Mouse (Mus musculus): ENCODE results near the gene L3mbtl2.
A peak's percentile ranks its signal among the peaks of the same experiment; 100 is the strongest.
"Not testable (repeated sequence)": the region's sequence is repeated elsewhere in the genome, so short reads cannot be mapped to it uniquely, and the experiment has no call there.

The L3mbtl2 gene

GRCm38 (mm10) chr15:81663697-81664561 is at the start of gene L3mbtl2:
Gene L3mbtl2 (plus strand): TSS chr15:81663889.
- DNase-seq (ENCODE audit: low spot score) = peak; percentile 94

DNA sequence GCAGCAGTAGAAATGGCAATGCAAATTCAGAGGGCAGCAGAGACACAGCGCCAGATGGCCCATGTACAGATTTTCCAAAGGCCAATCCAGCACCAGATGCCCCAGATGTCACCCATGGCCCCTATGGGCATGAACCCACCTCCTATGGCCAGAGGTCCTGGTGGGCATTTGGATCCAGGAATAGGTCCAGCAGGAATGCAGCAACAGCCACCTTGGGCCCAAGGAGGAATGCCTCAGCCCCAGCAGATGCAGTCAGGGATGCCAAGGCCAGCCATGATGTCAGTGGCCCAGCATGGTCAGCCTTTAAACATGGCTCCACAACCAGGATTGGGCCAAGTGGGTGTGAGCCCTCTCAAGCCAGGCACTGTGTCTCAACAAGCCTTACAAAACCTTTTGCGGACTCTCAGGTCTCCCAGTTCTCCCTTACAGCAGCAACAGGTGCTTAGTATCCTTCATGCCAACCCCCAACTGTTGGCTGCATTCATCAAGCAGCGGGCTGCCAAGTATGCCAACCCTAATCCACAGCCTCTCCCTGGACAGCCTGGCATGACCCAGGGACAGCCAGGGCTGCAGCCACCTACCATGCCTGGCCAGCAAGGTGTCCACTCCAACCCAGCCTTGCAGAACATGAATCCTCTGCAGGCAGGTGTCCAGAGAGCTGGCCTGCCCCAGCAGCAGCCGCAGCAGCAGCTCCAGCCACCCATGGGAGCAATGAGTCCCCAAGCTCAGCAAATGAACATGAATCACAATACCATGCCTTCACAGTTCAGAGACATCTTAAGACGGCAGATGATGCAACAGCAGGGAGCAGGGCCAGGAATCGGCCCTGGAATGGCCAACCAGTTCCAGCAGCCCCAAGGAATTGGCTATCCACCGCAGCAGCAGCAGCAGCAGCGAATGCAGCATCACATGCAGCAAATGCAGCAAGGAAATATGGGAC is 13.9 kb upstream of the L3mbtl2 start:
- no peak for DNase-seq (ENCODE audit: low spot score)

- peak; percentile 41 for DNase-seq (ENCODE audit: low spot score)
Observed at GRCm38 (mm10) chr15:81650636-81651035, 13.1 kb upstream of the L3mbtl2 start.

DNA sequence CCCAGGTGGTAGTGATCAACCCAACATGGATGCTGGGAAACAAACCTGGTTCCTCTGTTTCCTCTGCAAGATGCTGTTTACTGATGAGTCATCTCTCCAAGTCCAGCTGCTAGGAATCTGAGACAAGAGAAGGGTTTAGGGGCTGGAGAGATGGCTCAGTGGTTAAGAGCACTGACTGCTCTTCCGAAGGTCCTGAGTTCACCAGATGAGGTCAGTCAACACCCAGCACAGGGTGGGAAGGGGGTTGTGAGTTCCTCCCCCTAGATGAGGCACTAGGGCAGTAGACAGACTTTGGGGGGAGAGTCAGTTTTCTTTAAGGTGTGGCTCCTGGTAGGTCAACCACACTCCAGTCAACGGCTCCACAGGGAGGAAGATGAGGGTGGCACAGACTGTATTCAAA is 2.0 kb upstream of the L3mbtl2 start:
- no peak for DNase-seq (ENCODE audit: low spot score)

DNA sequence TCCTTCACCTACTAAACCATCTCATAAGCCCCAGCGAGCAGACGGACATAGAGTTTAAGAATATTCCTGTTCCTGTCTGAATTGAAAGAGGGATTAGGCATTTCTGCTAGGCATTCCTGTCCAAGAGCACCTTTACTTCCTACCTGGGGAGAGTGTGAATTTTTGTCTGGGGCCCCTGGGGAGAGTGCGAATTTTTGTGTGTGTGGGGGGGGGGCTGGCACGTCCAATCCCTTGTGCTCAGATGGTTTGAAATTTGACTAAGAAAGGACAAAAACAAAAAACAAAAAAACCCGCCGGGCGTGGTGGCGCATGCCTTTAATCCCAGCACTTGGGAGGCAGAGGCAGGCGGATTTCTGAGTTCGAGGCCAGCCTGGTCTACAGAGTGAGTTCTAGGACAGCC is 408 bp upstream of the L3mbtl2 start:
- DNase-seq (ENCODE audit: low spot score) = no peak

DNA sequence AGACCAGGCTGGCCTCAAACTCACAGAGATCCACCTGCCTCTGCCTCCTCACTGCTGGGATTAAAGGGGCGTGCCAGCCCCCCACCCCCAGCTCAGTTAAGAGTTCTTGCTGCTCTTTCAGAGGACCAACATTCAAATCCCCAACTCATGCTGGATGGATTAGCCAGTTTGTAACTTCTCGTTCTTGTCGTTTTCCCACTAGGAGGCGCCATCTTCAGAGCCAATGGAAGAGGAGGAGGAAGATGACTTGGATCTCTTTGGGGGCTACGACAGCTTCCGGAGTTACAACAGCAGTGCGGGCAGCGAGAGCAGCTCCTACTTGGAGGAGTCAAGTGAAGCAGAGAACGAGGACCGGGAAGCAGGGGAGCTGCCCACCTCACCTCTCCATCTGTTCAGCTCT is 3.3 kb downstream of the L3mbtl2 start:
- no peak for DNase-seq (ENCODE audit: low spot score)

DNA sequence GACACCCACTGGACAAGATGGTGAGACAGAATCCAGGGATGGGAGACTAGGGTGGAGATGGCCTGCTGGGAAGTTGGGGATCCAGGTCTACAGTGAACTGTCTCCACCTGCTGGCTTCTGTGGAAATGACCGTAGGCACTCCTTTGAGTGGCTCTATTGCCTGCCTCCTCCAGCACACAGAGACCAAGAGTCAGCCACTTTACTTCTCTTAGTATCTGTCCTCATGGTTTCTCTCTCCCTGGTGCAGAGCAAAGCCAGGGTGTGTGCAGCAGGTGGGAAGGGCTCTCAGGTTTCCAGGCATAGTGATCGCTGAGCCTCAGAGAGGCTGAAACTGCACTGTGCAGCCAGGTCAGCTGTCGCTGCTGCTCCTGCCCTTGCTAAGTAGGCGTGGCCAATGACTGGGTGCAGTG is 6.5 kb downstream of the L3mbtl2 start:
- peak; percentile 68 for DNase-seq (ENCODE audit: low spot score)

GRCm38 (mm10) chr15:81676637-81677036 is 12.9 kb downstream of the L3mbtl2 start:
- no peak for DNase-seq (ENCODE audit: low spot score)

- no peak for DNase-seq (ENCODE audit: low spot score)
Observed at GRCm38 (mm10) chr15:81680301-81680805, 16.7 kb downstream of the L3mbtl2 start.

DNA sequence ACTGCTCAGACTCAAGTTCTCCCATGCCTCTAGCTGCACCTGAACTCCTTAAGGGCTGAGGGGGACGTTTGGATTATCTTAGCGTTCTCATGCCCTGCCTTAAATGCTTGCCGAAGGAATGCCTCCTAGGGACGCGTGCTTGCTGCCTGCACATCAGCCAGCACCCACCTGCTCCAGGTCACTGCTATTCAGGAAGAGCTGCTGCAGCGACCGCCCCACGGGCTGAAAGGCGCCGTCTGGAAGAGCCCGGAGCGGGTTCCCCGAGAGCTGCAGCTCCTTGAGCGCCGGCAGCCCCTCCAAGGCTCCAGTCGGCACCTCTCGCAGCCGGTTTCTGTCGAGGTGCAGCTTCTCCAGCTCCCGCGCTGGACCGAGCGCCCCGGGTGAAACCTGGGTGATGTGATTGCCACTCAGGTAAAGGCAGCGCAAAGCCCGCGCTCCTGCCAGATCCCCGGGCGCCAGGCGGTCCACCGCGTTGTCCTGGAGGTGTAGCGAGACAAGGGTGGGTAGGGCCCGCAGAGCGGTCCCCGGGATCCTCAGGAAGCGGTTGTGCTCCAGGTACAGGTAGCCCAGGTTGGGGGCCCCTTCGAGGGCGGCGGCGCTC is 29.8 kb downstream of the L3mbtl2 start:
- no peak for DNase-seq (ENCODE audit: low spot score)

- DNase-seq (ENCODE audit: low spot score) = peak; percentile 88
Observed at GRCm38 (mm10) chr15:81693967-81694881, 30.5 kb downstream of the L3mbtl2 start.

DNA sequence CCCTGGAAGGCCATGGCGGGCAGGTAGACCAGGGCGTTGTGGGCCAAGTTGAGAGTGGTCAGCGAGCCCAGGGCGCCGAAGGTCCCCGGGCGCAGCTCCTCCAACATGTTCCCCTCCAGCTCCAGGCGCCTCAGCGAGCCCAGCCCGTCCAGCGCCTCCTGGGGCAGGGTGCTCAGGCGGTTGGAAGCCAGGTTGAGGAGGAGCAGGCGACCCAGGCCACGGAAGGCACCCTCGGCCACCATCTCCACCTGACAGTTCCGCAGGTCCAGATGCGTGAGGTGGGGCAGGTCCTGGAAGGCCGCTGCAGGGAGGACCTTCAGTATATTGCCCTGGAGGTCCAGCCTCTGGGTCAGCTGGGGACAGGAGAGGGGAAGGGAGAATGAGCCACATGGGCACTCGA is 31.2 kb downstream of the L3mbtl2 start:
- no peak for DNase-seq (ENCODE audit: low spot score)

DNA sequence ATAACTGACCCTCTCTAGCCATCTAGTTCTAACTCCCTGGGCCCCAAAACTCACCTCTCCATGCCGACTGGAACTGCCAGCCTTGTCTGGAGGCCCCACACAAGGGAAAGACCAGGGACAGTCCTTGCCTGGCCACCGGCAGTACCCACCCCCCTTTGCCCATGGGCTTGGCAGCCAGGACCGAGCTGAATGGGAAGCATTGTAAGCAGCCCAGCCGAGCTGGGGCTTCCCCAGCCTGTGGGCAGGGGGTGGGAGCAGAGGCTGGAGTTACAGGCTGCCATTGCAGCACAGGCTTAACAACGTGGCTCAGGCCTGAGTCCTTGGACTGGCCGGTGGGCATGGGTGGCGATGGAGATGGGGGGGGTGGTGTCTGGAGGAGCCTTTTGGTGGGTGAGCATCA is 33.5 kb downstream of the L3mbtl2 start, which contains the start of gene Chadl:
TSS of gene Chadl (minus strand) at position 113 of the 400 bp plus-strand sequence.
- DNase-seq (ENCODE audit: low spot score) = no peak

DNA sequence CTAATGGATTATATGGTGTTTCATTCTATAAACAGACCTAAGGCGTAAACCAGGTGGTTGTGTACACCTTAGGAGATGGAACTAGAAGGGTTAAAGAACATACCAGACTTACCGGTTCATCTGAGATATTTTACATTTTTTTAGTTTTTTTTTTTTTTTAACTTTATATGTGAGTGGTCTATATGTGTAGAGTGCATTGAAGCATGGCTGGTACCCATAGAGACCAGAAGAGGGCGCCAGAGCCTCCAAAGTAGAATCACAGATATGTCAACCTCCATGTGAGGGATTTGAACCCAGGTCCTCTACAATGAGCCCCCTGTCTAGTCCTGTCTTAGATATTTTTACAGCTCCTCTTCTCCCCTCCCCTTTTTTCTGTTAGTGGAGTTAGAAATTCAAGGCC is 34.2 kb downstream of the L3mbtl2 start:
- no peak for DNase-seq (ENCODE audit: low spot score)

DNA sequence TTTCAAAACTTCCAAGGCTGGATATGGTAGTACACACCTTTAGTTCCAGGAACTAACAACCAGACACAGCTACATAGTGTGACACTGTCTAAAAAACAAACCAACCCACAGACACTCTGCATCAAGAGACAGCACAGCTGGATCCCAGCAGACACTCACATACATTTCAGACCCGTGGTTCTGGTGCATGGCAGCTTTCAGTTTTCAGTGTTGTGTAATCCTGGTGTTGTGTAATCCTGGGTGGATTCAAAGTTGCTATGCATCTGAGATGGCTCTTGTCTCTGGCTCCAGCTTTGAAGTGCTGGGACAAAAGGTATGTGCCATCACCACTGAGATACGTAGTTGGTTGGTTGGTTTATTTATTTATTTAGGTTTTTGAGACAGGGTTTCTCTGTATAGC is 34.8 kb downstream of the L3mbtl2 start:
- no peak for DNase-seq (ENCODE audit: low spot score)

DNA sequence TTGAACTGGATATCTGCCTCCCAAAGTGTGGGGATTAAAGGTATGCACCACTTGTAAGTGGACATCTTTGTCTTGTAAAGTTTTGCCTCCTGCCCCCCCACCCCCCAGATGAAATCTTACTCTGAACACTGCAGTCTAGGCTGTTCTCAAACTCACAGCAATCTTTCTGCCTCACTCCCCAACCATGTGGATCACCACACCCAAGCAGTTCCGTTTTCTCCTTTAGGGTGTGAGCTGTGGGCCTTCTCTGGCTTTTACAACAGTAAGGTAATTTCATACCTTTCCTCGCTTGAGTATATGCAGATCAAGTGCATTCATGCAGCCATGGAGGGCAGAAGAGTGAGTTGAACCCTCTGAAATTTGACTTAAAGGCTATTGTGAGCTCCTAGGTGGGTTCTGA is 36.5 kb downstream of the L3mbtl2 start:
- no peak for DNase-seq (ENCODE audit: low spot score)

- DNase-seq (ENCODE audit: low spot score) = no peak
Observed at GRCm38 (mm10) chr15:81700601-81701000, 36.9 kb downstream of the L3mbtl2 start.

GRCm38 (mm10) chr15:81701350-81701749 is 37.7 kb downstream of the L3mbtl2 start:
- not testable (repeated sequence) for DNase-seq (ENCODE audit: low spot score)

DNA sequence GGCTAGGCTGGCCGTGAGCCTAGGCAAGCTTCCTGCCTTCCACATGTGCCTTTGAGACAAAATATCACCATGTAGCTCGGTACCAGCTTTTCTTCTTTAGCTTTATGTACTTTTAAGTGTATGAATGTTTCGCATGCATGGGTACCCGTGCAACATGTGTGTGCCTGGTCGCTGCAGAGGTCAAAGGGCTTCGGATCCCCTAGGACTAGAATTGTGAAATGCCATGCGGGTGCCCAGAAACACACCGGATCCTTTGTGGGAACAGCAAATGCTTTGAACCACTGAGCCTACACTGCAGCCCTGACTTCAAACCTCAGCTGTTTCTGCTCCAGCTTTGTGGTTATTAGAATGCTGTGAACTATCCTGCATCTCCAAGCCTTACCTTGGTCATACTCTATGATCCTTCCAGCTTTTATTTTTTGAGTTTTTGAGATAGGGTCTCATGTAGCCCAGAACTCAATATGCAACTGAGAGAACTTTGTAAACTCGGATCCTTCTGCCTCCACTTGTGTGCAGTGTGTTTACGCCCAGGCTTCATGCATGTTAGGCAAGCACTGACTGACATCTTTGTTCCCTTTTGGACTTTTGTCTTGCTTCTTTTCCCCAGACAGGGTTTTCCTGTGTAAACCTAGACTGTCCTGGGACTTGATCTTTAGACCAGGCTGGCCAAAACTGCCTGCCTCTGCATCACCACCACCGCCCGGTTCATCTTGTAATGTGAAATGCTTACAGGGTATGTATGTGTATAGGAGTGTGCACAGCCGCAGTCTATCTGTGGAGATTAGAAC is 38.8 kb downstream of the L3mbtl2 start:
- no peak for DNase-seq (ENCODE audit: low spot score)

DNA sequence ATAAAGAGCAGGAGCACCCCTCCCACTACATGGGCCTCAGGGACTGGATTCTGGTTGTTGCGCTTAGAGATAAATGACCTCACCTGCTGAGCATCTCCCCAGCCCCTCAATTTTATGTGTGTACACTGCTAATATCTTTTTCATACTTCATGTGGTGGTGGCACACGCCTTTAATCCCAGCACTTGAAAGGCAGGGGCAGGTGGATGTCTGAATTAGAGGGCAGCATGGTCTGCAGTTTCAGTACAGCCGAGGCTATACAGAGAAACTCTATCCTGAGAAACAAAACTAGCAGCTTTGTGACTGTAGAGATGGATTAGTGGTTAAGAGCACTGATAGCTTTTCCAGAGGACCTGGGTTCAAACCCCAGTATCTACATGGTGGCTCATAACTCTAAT is 39.4 kb downstream of the L3mbtl2 start:
- no peak for DNase-seq (ENCODE audit: low spot score)

Data from testis, postnatal 10 days (tissue).